Mouse (Mus musculus) hindbrain, embryonic 12.5 days (tissue): ENCODE data around the gene Olfm4. TPM values are rescaled to one million over a fixed set of nuclear protein-coding genes. Genes with fewer than 3 reads are reported as not detected.

Experiments
- ATAC-seq: fragments of 200-750 bp; cut with Nextera tagmentation; 2 replicates; pipeline ENCODE4 v1.8.0; 2017; ENCODE audit warnings: moderate TSS enrichment; ENCODE audit not compliant: low FRiP score
- H3K27ac ChIP-seq: fragments of 300-500 bp; sonication (generic); 2 replicates; pipeline ENCODE4 v1.5.1; 2016; ENCODE audit warnings: mild to moderate bottlenecking
- H3K27me3 ChIP-seq: fragments of 300-500 bp; sonication (generic); 2 replicates; pipeline ENCODE4 v1.6.1; 2016; ENCODE audit warnings: mild to moderate bottlenecking
- H3K36me3 ChIP-seq: fragments of 300-500 bp; sonication (generic); 2 replicates; pipeline ENCODE4 v1.6.1; 2016; ENCODE audit warnings: mild to moderate bottlenecking
- H3K4me1 ChIP-seq: fragments of 300-500 bp; sonication (generic); 2 replicates; pipeline ENCODE4 v1.6.1; 2016
- H3K4me2 ChIP-seq: fragments of 300-500 bp; sonication (generic); replicated peaks from 2 replicates; pipeline ENCODE4 v1.6.1; 2016; ENCODE audit warnings: mild to moderate bottlenecking
- H3K4me3 ChIP-seq: fragments of 300-500 bp; sonication (generic); 2 replicates; pipeline ENCODE4 v1.5.1; 2016; ENCODE audit warnings: mild to moderate bottlenecking
- H3K9ac ChIP-seq: fragments of 300-500 bp; sonication (generic); 2 replicates; pipeline ENCODE4 v1.6.1; 2016; ENCODE audit warnings: mild to moderate bottlenecking, moderate library complexity
- H3K9me3 ChIP-seq: fragments of 300-500 bp; sonication (generic); replicated peaks from 2 replicates; pipeline ENCODE4 v1.6.1; 2016; ENCODE audit warnings: mild to moderate bottlenecking
- WGBS: fragments of 180-500 bp; shearing (Covaris S2); methylation state at CpG from one replicate; pipeline ENCODE4 v1.1.7; 2016; 5-methylcytosine and 5-hydroxymethylcytosine counted together
- polyA plus RNA-seq: library from polyadenylated mRNA; unstranded; fragments of >200 nt; fragmentation: Nextera tagmentation; extraction: Ambion mirVana; gene quantifications from 2 replicates; pipeline ENCODE4 v1.2.1, GENCODE M21; 2016

Olfm4 gene
- polyA plus RNA-seq, 1 experiment from 2014 or later: 1.4 TPM

DNA sequence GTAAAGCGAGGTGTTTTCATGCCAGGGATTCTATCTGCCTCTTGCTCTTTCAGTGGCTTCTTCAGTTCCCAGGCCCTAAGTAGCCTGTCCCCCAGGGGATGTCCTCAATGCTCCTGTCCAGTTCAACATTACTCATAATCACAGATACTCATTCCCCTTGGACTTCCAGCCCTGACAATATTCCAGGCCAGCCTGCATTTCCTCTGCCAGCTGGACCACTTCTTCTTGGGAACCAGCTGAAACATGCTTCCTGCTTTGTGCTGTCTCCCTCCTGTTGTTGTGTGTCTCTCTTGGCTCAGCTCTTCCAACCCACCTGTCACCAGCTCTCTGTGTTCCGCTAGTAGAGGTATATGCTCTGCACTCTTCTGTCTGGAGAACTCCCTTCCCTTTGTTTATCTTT lies 1.8 kb downstream of the Olfm4 start:
- H3K4me1 ChIP-seq: no peaks in the 10 kb centered on the region
- H3K4me2 ChIP-seq: no peak overlapping the region
- no peak overlapping the region for H3K9ac ChIP-seq
- no peaks in the 10 kb centered on the region for H3K36me3 ChIP-seq
- H3K27me3 ChIP-seq: no peaks in the 10 kb centered on the region
- no peaks in the 10 kb centered on the region for H3K9me3 ChIP-seq
- ATAC-seq: no peak
- no peak overlapping the region for H3K27ac ChIP-seq
- H3K4me3 ChIP-seq: no peak overlapping the region
- 97% methylated on average over 2 of the region's 2 CpGs for WGBS

DNA sequence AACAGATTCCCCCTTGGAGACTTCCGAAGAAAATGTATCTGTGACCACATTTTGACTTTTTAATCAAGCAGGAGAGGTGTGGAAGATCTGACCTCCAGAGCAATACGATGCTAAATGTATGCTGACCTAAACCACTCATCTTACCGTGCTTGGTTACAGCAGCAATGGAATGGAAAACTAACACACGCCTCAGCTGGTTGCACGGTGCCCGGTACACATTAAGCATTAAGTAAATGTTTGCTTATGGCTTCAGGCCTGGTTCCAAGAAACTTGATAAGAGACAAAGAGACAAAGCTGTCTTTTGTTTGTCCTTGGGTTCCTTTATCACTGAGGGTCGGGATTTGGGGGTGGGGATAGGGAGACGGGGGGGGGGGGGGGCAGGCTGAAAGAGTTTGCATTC lies 3.0 kb downstream of the Olfm4 start:
- WGBS: 73% methylated on average over 8 of the region's 8 CpGs
- no peak overlapping the region for H3K4me2 ChIP-seq
- no peak overlapping the region for H3K4me3 ChIP-seq
- no peaks in the 10 kb centered on the region for H3K36me3 ChIP-seq
- H3K9ac ChIP-seq: no peak overlapping the region
- no peaks in the 10 kb centered on the region for H3K4me1 ChIP-seq
- H3K27me3 ChIP-seq: no peaks in the 10 kb centered on the region
- ATAC-seq: no peak
- H3K27ac ChIP-seq: no peak overlapping the region
- H3K9me3 ChIP-seq: no peaks in the 10 kb centered on the region

DNA sequence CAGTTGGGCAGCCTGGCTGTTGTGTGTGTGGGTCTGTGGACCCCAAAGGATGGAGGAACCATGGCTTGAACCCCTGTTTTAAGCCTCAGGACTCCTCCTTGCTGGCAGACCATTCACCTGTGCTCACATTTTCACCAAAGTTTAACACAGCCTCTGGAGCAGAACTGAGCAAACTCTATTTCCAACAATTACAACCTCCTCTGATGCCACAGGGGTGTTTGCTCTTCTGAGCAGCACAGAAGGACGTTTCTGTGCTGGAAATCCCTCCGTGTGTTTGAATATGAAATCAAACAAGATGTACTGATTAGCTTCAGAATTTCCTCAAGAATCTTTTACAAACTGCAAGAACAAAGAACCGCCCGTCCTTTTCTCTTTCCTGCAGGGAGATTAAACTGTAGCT lies 5.9 kb downstream of the Olfm4 start:
- Histone ChIP-seq H3K4me2 (no peak overlapping the region), H3K9me3 (no peaks in the 10 kb centered on the region), H3K4me3 (no peak overlapping the region), H3K9ac (no peak overlapping the region), H3K27me3 (no peaks in the 10 kb centered on the region), H3K4me1 (no peaks in the 10 kb centered on the region), H3K27ac (no peak overlapping the region), H3K36me3 (no peaks in the 10 kb centered on the region)
- no peak for ATAC-seq
- WGBS: 67% methylated on average over 4 of the region's 4 CpGs

DNA sequence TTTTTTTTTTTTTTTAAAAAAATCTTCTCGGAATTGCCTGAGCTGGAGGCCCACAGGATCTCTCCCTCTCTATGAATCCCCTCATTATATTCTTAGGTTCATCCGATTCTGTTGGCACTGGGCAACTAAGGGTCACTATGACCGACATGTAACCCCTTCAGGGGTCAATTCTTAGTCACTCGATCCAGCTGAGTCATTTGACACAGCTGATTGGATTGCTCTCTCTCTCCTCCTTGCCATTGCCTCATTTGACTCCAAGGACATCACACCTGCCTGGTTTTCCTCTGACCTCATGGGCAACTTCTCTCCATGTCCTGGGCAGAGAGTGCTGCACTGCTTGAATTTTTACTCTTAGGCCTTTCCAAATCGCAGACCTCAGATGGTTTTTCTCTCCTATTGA lies 6.7 kb downstream of the Olfm4 start:
- no peaks in the 10 kb centered on the region for H3K36me3 ChIP-seq
- H3K4me3 ChIP-seq: no peak overlapping the region
- H3K9ac ChIP-seq: no peak overlapping the region
- H3K27ac ChIP-seq: no peak overlapping the region
- H3K27me3 ChIP-seq: no peaks in the 10 kb centered on the region
- no peak for ATAC-seq
- H3K9me3 ChIP-seq: no peaks in the 10 kb centered on the region
- no peak overlapping the region for H3K4me2 ChIP-seq
- WGBS: 53% methylated on average over 5 of the region's 5 CpGs
- no peaks in the 10 kb centered on the region for H3K4me1 ChIP-seq

DNA sequence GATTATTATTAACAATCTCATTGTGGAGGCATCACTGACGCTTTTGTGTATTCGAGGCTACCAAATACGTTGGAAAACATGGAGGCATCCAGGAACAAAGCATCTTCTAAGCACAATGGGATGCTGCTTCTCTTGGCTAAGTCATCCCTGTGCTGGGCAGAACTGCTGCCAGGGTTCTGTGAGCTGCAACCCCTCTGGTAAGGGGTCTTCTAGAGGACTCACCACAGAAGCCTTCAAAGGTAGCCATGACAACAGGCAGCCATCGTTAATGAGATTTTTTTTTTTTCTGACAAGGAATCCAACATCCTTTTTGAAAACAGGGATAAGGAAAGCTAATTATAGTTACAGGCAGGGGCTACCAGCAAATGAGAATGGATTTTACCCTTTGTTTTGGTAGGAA lies 13.7 kb downstream of the Olfm4 start:
- peaks cover 9% of the 10 kb centered on the region; the same call in 1 of the 2 replicates for H3K4me1 ChIP-seq
- H3K4me3 ChIP-seq: no peak overlapping the region
- no peak overlapping the region for H3K9ac ChIP-seq
- H3K36me3 ChIP-seq: no peaks in the 10 kb centered on the region
- no peaks in the 10 kb centered on the region for H3K9me3 ChIP-seq
- no peaks in the 10 kb centered on the region for H3K27me3 ChIP-seq
- WGBS: 54% methylated on average over 4 of the region's 4 CpGs
- no peak overlapping the region for H3K4me2 ChIP-seq
- 0 out of 2 replicates have a peak, but pooled peaks have one; percentile 54 for ATAC-seq
- peak overlapping the region; percentile 23; the same call in 1 of the 2 replicates for H3K27ac ChIP-seq

DNA sequence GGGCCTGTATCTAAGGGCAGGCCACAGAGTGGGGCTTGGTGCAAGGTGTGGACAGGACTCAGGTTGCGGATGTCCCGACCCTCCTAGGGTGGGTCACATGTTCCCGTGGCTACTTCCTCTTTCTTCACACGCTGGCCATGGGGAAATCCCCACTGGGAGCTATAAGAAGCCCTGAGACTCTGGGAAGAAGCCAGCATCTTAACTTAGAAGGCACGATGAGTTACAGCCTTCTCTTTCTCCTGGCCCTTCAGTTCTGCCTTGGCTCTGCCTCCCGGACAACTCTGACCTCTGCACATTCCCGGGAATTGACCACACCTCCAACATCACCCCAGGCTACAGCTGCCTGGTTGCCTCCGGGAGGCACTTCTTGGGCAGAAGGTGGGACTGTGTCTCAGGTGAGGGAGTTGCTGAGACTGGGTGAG lies 16.2 kb downstream of the Olfm4 start:
- H3K36me3 ChIP-seq: no peaks in the 10 kb centered on the region
- H3K4me2 ChIP-seq: no peak overlapping the region
- no peaks in the 10 kb centered on the region for H3K27me3 ChIP-seq
- ATAC-seq: no peak
- H3K9me3 ChIP-seq: no peaks in the 10 kb centered on the region
- H3K27ac ChIP-seq: no peak overlapping the region
- no peak overlapping the region for H3K9ac ChIP-seq
- H3K4me3 ChIP-seq: no peak overlapping the region
- H3K4me1 ChIP-seq: peaks cover 9% of the 10 kb centered on the region; the same call in 1 of the 2 replicates
- WGBS: 58% methylated on average over 8 of the region's 8 CpGs

DNA sequence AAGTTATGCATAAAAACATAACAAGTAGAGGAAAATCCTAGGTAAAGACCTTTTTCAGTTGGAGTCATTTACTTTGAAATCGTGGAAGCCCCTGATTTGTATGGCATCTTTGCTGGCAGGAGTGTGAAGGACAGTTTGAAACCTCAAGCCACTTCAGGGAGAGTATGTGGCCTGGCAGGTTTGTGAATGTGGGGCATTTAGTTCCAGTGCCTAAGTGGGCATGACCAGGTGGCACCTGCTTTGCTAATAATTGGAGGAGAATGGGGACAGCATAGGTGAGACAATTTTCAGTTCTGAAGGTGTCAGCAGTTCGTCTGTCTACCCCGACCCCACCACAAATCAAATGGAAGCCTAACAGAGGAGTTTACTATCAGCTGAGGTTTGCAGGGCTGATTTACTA lies 23.8 kb downstream of the Olfm4 start:
- H3K27ac ChIP-seq: no peak overlapping the region
- no peak overlapping the region for H3K9ac ChIP-seq
- WGBS: 85% methylated on average over 3 of the region's 3 CpGs
- ATAC-seq: no peak
- no peak overlapping the region for H3K4me3 ChIP-seq
- H3K4me1 ChIP-seq: no peaks in the 10 kb centered on the region; the same call in 1 of the 2 replicates
- no peaks in the 10 kb centered on the region for H3K27me3 ChIP-seq
- H3K4me2 ChIP-seq: no peak overlapping the region
- H3K9me3 ChIP-seq: no peaks in the 10 kb centered on the region
- no peaks in the 10 kb centered on the region for H3K36me3 ChIP-seq

DNA sequence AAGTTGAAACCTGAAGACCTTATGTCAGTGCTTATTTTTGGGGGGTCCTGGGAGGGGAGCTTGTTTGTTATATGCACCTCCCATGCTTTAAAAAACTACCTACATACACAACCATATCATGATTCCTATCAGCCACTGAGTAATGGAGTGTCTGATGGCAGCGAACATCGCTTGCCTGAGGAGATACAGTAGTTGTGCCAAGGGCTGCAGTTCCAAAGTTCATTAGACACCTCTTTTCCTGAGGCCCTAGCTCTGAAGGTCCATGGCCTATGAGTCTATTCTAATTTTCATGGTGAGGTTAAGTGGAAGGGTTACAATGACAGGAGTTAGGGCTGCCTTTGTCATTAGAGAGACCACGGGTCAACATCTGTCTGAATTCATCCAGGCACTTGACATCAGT lies 26.5 kb downstream of the Olfm4 start:
- Histone ChIP-seq H3K9me3 (no peaks in the 10 kb centered on the region), H3K4me3 (no peak overlapping the region), H3K9ac (no peak overlapping the region), H3K36me3 (no peaks in the 10 kb centered on the region), H3K27me3 (no peaks in the 10 kb centered on the region), H3K4me1 (no peaks in the 10 kb centered on the region; the same call in none of the 2 replicates), H3K27ac (no peak overlapping the region), H3K4me2 (no peak overlapping the region)
- 86% methylated on average over 3 of the region's 3 CpGs for WGBS
- ATAC-seq: no peak

DNA sequence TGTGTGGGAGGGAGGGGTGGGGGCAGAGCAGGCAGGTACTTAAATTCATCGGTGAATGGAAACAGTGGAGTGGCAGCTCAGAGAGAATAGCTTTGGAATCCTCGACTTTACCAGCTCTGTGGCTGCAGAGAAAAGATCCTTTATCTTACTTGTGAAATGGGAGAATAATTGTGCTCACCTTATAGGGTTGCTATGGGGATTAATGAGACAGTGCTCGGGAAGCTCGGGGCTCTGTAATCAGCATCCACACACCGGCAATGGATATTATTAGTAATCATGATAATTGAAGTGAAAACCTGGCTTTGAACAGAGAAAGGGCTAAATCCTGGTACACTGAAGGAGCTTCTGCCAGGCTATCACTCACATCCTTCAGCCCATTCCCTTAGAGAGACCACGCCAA lies 31.1 kb downstream of the Olfm4 start:
- no peak overlapping the region for H3K27ac ChIP-seq

DNA sequence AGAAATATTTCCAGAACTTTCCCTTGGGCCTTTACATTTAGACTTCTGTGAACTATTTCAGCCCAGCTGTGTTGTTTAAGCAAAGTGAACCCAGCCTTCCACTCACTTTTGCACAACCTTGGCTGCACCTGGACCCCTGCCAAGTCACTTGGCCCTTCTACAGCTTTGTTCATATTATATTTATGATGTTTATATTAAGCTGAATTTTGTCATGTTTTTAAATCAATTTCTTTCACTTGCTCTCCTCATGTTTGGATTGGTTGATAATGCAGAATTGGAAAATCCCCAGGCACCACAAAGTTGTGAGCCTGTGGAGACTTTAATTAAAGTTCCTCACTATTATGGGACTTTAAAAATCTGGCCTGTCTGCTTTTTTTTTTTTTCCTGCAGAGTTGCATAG lies 32.2 kb downstream of the Olfm4 start:
- no peaks in the 10 kb centered on the region for H3K36me3 ChIP-seq
- no peaks in the 10 kb centered on the region for H3K9me3 ChIP-seq
- no peak overlapping the region for H3K27ac ChIP-seq
- no peak for ATAC-seq
- no peaks in the 10 kb centered on the region for H3K27me3 ChIP-seq
- H3K4me2 ChIP-seq: no peak overlapping the region
- H3K9ac ChIP-seq: no peak overlapping the region
- H3K4me1 ChIP-seq: no peaks in the 10 kb centered on the region; the same call in 1 of the 2 replicates
- no peak overlapping the region for H3K4me3 ChIP-seq

More for the DNA sequence above, 31.1 kb downstream of the Olfm4 start:
- Histone ChIP-seq H3K9ac (no peak overlapping the region), H3K4me2 (no peak overlapping the region), H3K9me3 (no peaks in the 10 kb centered on the region), H3K4me1 (no peaks in the 10 kb centered on the region; the same call in 1 of the 2 replicates), H3K4me3 (no peak overlapping the region), H3K36me3 (no peaks in the 10 kb centered on the region), H3K27me3 (no peaks in the 10 kb centered on the region)
- WGBS: 31% methylated on average over 6 of the region's 6 CpGs
- ATAC-seq: no peak

DNA sequence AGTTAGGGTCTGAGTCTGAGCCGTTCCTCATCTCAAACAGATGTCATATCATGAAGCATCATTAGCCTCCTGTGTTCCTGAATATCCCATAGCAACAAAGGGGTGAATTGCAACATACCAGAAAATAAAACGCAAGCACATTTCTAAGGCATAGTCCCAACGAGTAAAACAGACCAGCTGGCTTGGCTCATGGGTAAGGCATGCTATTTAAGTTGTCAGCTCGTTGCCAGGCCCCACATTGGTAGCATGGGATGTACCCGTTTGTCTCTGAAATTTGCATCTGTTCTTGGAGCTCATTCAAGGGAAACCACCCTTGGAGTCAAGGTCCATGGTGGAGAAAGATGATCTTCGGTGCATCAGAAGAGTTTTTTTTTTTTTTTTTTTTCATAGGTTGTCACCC lies 42.2 kb downstream of the Olfm4 start:
- Histone ChIP-seq H3K27ac (no peak overlapping the region), H3K4me3 (no peak overlapping the region), H3K9me3 (no peaks in the 10 kb centered on the region), H3K9ac (no peak overlapping the region), H3K4me2 (no peak overlapping the region), H3K36me3 (no peaks in the 10 kb centered on the region), H3K4me1 (no peaks in the 10 kb centered on the region), H3K27me3 (no peaks in the 10 kb centered on the region)
- 80% methylated on average over 6 of the region's 6 CpGs for WGBS
- no peak for ATAC-seq

DNA sequence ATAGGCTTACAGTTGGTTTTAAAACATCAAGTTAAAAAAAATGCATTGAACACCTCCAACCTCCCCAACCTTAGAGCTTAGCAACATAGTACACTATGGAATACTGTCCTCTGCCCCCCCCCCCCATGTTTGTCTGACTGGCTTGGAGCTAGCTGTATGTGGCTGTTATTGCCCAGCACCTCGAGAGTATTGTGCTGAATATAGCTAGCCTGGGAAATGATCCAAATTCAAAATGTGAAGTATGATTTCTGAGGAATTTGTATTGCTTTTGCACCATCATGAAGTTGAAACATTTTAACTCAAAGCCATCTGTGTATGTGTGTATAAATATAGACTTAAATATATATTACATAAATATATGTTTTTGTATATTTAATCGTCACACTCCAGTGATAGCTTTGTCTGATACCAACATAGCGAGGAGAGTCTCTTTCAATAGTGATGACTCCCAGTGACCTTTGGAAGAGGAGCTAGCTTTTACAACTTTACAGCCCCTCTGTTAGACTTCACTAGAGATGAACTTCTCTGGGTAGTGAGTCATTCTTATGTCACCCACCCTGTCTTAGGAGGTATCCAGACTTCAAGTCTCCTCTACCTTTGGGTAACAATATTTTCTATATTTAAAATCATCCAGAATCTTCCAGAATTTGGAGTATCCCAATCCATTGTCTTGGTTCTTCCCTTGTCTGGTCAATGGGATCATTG lies 45.6 kb downstream of the Olfm4 start:
- Histone ChIP-seq H3K4me1 (no peaks in the 10 kb centered on the region), H3K9ac (no peak overlapping the region), H3K4me3 (no peak overlapping the region), H3K9me3 (no peaks in the 10 kb centered on the region), H3K27me3 (no peaks in the 10 kb centered on the region), H3K36me3 (no peaks in the 10 kb centered on the region), H3K4me2 (no peak overlapping the region), H3K27ac (no peak overlapping the region)
- WGBS: 79% methylated on average over 3 of the region's 3 CpGs
- ATAC-seq: no peak

DNA sequence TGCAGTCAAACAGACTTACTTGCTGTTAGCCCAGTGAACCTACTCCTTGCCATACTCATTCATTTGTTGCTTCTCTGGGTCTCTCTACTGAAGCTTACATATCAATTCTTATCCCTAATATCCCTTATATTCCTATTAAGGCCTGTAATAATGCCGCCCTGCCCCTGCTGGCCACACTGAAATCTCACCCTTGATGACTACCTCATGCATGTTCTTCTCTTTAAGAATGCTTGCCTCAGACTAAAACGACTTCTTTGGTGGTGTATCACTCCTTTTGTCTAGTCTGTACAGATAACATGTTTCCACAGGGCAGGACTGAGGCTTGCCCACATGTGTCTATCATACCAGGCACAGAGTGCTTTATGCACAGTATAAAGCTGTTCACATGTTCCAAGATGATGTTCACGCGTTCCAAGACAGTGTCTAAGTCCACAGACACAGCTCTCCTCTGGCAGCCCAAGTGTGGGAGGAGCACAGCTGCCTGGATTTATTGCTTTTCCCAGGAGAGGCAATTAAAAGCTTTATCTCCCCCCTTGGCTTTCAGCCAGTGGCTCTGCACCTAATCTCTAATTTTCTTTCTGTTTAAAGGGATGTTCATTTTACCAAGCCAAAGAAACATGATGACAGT lies 55.9 kb downstream of the Olfm4 start:
- no peak overlapping the region for H3K9ac ChIP-seq
- no peaks in the 10 kb centered on the region for H3K4me1 ChIP-seq
- no peak overlapping the region for H3K4me2 ChIP-seq
- WGBS: 76% methylated on average over 4 of the region's 4 CpGs
- peak; percentile 60 for ATAC-seq
- H3K9me3 ChIP-seq: 0 out of 2 replicates have a peak, but pooled peaks cover 2% of the 10 kb centered on the region
- H3K27me3 ChIP-seq: no peaks in the 10 kb centered on the region
- no peak overlapping the region for H3K4me3 ChIP-seq
- no peak overlapping the region for H3K27ac ChIP-seq
- H3K36me3 ChIP-seq: no peaks in the 10 kb centered on the region
